Mouse (Mus musculus): ENCODE results near the gene Fyb2.

GRCm38 (mm10) chr4:104990016-104990415 lies 76.8 kb downstream of the Fyb2 start:
- TF ChIP-seq CTCF (IDR thresholded peaks at IDR 0.05; ENCODE audit: extremely low read depth, insufficient read depth, insufficient read length, insufficient replicate concordance) (no peak), POLR2A (IDR thresholded peaks at IDR 0.05; ENCODE audit: low read depth, low read length) (no peak)
